Mouse (Mus musculus): ENCODE results near the gene Ptdss2. TPM values are rescaled to one million over a fixed set of nuclear protein-coding genes. Genes with fewer than 3 reads are reported as not detected.

The Ptdss2 gene
- polyA plus RNA-seq, 1 experiment from 2014 or later: 60.3 TPM

DNA sequence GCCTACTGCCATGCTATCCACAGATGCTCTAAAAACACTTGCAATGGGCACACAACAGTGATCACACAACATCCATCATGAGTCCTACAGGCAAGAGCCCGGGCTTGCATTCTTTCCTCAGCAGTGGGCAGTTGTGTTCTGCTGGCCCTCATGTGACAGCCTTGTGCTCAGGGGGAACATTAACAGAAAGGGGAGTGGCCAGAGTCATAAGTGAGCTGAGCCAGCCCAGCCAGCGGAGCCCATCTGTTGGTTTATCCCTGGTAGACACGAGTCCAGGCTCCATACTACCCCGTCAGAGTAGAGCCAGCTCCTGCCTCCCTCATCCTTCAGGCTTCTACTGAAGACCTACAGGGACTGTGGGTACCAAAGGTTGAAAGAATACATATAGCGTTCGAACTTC, 28.2 kb upstream of the Ptdss2 start:
- ATAC-seq (ENCODE audit: low read depth): no peak

GRCm38 (mm10) chr7:141094487-141095205, 27.5 kb upstream of the Ptdss2 start:
- WGBS: 62% methylated on average over 15 of the region's 15 CpGs
- Histone ChIP-seq H3K4me1 (replicated peaks; ENCODE audit: control insufficient read depth, insufficient read depth, low read length) (peaks cover 14% of the 10 kb centered on the region), H3K9me3 (ENCODE audit: control insufficient read depth, low read length) (no peaks in the 10 kb centered on the region), H3K4me2 (ENCODE audit: low read depth, low read length) (no peak overlapping the region), H3K36me3 (ENCODE audit: control insufficient read depth, insufficient read depth, low read length) (no peaks in the 10 kb centered on the region), H3K4me3 (ENCODE audit: low read length) (no peak overlapping the region), H3K27me3 (ENCODE audit: control insufficient read depth, insufficient read depth, low read depth, low read length) (no peaks in the 10 kb centered on the region; the same call in none of the 2 replicates), H3K27ac (ENCODE audit: low read length) (no peak overlapping the region), H3K9ac (ENCODE audit: low read length) (no peak overlapping the region)
- no peak for ATAC-seq (ENCODE audit: low read depth)

More for the DNA sequence above, 28.2 kb upstream of the Ptdss2 start:
- Histone ChIP-seq H3K27ac (ENCODE audit: low read length) (no peak overlapping the region), H3K4me1 (replicated peaks; ENCODE audit: control insufficient read depth, insufficient read depth, low read length) (peaks cover 12% of the 10 kb centered on the region), H3K4me2 (ENCODE audit: low read depth, low read length) (no peak overlapping the region), H3K9ac (ENCODE audit: low read length) (no peak overlapping the region), H3K4me3 (ENCODE audit: low read length) (no peak overlapping the region), H3K36me3 (ENCODE audit: control insufficient read depth, insufficient read depth, low read length) (no peaks in the 10 kb centered on the region), H3K9me3 (ENCODE audit: control insufficient read depth, low read length) (no peaks in the 10 kb centered on the region), H3K27me3 (ENCODE audit: control insufficient read depth, insufficient read depth, low read depth, low read length) (peaks cover 5% of the 10 kb centered on the region)
- WGBS: 76% methylated on average over 6 of the region's 6 CpGs

GRCm38 (mm10) chr7:141096021-141096420, 26.2 kb upstream of the Ptdss2 start:
- Histone ChIP-seq H3K36me3 (ENCODE audit: control insufficient read depth, insufficient read depth, low read length) (no peaks in the 10 kb centered on the region), H3K27me3 (ENCODE audit: control insufficient read depth, insufficient read depth, low read depth, low read length) (peaks cover 3% of the 10 kb centered on the region), H3K9me3 (ENCODE audit: control insufficient read depth, low read length) (no peaks in the 10 kb centered on the region), H3K4me2 (ENCODE audit: low read depth, low read length) (peak overlapping the region; percentile 42), H3K4me1 (replicated peaks; ENCODE audit: control insufficient read depth, insufficient read depth, low read length) (peaks cover 19% of the 10 kb centered on the region), H3K4me3 (ENCODE audit: low read length) (peak overlapping the region; percentile 23), H3K9ac (ENCODE audit: low read length) (peak overlapping the region; percentile 49), H3K27ac (ENCODE audit: low read length) (peak overlapping the region; percentile 65)
- 69% methylated on average over 6 of the region's 6 CpGs for WGBS
- ATAC-seq (ENCODE audit: low read depth): no peak

DNA sequence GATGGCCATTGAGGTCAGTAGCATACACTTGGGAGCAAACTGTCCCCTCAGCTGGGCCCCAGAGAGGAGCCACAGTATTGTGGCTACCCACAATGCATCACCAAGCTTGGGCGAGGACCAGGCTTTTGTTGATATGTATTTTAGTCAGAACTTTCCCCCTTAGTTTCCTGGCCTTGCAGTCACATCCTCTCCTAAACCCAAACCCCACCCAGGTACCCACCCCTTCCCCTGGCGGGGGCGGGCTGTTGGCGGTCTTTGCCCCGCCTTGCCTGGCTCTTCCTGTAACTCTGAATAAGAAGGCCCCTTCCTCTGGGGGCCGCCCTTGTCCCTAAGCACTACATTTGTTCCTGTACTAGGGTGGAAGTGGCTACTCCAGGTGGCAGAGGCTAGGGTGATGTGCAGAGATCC, 25.5 kb upstream of the Ptdss2 start:
- ATAC-seq (ENCODE audit: low read depth): peak; percentile 53
- Histone ChIP-seq H3K4me3 (ENCODE audit: low read length) (peak overlapping the region; percentile 23), H3K4me2 (ENCODE audit: low read depth, low read length) (peak overlapping the region; percentile 42), H3K27ac (ENCODE audit: low read length) (peak overlapping the region; percentile 65), H3K4me1 (replicated peaks; ENCODE audit: control insufficient read depth, insufficient read depth, low read length) (peaks cover 19% of the 10 kb centered on the region), H3K9me3 (ENCODE audit: control insufficient read depth, low read length) (no peaks in the 10 kb centered on the region), H3K9ac (ENCODE audit: low read length) (peak overlapping the region; percentile 49), H3K36me3 (ENCODE audit: control insufficient read depth, insufficient read depth, low read length) (no peaks in the 10 kb centered on the region), H3K27me3 (ENCODE audit: control insufficient read depth, insufficient read depth, low read depth, low read length) (peaks cover 3% of the 10 kb centered on the region)
- 47% methylated on average over 6 of the region's 6 CpGs for WGBS

DNA sequence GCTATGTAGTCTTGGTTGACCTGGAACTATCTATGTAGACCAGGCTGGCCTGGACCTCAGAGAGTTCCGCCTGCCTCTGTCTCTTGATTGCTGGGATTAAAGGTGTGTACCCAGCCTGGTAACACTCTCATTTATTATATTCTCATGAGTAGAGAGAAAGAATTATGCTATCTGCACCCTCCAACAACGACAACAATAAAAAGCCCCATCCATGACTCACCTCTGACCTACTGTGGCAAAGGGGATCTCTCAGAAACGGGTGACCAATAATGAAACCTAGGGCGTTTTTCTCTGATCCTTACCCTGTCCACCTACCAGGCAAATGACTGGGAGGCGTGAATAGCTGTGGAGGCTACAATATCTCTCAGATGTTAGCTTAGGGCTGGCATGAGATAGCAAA, 25.0 kb upstream of the Ptdss2 start:
- Histone ChIP-seq H3K9ac (ENCODE audit: low read length) (no peak overlapping the region), H3K4me2 (ENCODE audit: low read depth, low read length) (no peak overlapping the region), H3K4me1 (replicated peaks; ENCODE audit: control insufficient read depth, insufficient read depth, low read length) (peaks cover 16% of the 10 kb centered on the region), H3K36me3 (ENCODE audit: control insufficient read depth, insufficient read depth, low read length) (no peaks in the 10 kb centered on the region), H3K9me3 (ENCODE audit: control insufficient read depth, low read length) (no peaks in the 10 kb centered on the region), H3K27ac (ENCODE audit: low read length) (peak overlapping the region; percentile 37; the same call in 1 of the 2 replicates), H3K4me3 (ENCODE audit: low read length) (no peak overlapping the region), H3K27me3 (ENCODE audit: control insufficient read depth, insufficient read depth, low read depth, low read length) (peaks cover 3% of the 10 kb centered on the region)
- no peak for ATAC-seq (ENCODE audit: low read depth)
- WGBS: 79% methylated on average over 5 of the region's 5 CpGs

DNA sequence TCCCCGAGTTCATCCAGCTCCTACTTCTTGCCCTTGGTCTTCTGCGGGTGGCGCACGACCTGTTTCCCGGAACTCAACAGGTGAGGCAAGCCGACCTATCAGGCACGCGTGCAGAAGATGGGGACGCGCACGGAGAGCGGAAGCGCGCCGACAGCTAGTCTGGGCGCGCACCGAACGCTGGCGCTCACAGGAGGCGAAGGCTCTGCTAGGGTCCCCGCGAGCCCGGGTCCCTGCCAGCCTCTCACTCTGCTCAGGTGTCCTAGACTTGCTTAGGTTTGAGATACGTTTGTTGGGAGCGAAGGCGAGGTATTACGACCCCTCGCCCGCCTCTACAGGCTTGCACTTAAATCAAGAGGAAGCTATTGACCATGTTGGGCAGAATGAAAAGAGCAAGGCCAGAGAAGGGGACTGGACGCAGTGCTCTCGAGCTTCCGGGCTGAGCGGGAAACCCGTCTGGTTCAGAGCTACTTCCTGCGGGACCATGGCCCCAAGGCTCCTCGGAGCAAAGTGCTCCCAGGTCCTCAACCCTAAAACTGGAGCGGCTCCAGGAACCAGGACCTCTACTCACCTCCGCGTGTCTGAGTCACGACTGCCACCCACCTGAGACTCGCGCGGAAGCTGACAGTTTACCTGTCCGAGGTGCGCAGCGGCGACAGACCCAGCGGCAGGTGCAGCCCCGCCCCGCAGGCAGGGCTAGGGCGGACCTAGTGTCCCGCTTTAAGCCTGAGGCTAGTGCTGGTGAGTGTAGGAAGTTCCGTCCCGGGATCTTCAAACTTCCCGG, 22.1 kb upstream of the Ptdss2 start, which contains the start of gene Sigirr:
Gene Sigirr, minus strand, starts transcription at position 662 of the 781 bp plus-strand sequence.
- 1% methylated on average over 56 of the region's 56 CpGs for WGBS
- Histone ChIP-seq H3K36me3 (ENCODE audit: control insufficient read depth, insufficient read depth, low read length) (no peaks in the 10 kb centered on the region), H3K9ac (ENCODE audit: low read length) (peak within 1 kb of the TSS; percentile 65), H3K4me2 (ENCODE audit: low read depth, low read length) (peak within 1 kb of the TSS; percentile 85), H3K9me3 (ENCODE audit: control insufficient read depth, low read length) (no peaks in the 10 kb centered on the region), H3K27me3 (ENCODE audit: control insufficient read depth, insufficient read depth, low read depth, low read length) (peaks cover 3% of the 10 kb centered on the region; the same call in 1 of the 2 replicates), H3K4me3 (ENCODE audit: low read length) (peak within 1 kb of the TSS; percentile 54), H3K4me1 (replicated peaks; ENCODE audit: control insufficient read depth, insufficient read depth, low read length) (peaks cover 11% of the 10 kb centered on the region), H3K27ac (ENCODE audit: low read length) (peak within 1 kb of the TSS; percentile 81)
- ATAC-seq (ENCODE audit: low read depth): peak; percentile 72

- no peak overlapping the region for H3K27ac ChIP-seq (ENCODE audit: low read length)
- no peaks in the 10 kb centered on the region for H3K36me3 ChIP-seq (ENCODE audit: control insufficient read depth, insufficient read depth, low read length)
- H3K9ac ChIP-seq (ENCODE audit: low read length): no peak overlapping the region
- H3K4me2 ChIP-seq (ENCODE audit: low read depth, low read length): no peak overlapping the region
- no peak for ATAC-seq (ENCODE audit: low read depth)
- H3K4me1 ChIP-seq (replicated peaks; ENCODE audit: control insufficient read depth, insufficient read depth, low read length): peaks cover 7% of the 10 kb centered on the region; the same call in 1 of the 2 replicates
- no peaks in the 10 kb centered on the region for H3K9me3 ChIP-seq (ENCODE audit: control insufficient read depth, low read length)
- H3K4me3 ChIP-seq (ENCODE audit: low read length): no peak overlapping the region
- WGBS: 62% methylated on average over 3 of the region's 3 CpGs
- H3K27me3 ChIP-seq (ENCODE audit: control insufficient read depth, insufficient read depth, low read depth, low read length): peaks cover 3% of the 10 kb centered on the region; the same call in 1 of the 2 replicates
These were observed 19.0 kb upstream of the Ptdss2 start for GRCm38 (mm10) chr7:141103161-141103560.

DNA sequence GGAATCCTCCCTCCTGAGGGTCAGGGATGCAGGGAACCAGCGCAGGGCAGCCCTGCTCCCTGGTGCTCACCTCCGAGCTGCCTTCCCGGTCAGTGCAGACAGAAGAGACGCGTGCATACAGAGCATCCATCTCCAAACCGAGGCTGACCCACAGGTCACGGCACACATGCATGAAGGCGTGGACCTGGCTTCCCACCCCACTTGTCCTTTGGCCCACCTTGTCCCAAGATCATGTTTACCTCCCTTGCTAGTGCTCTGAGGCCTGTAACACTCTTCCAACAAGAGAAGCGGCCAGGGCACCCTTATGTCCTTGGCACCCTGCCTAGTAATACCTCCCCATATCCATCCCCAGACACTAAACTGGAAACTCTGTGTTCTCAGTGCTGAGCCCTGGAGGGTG, 6.3 kb upstream of the Ptdss2 start:
- ATAC-seq (ENCODE audit: low read depth): no peak
- Histone ChIP-seq H3K27ac (ENCODE audit: low read length) (no peak overlapping the region), H3K36me3 (ENCODE audit: control insufficient read depth, insufficient read depth, low read length) (no peaks in the 10 kb centered on the region), H3K4me3 (ENCODE audit: low read length) (no peak overlapping the region), H3K9me3 (ENCODE audit: control insufficient read depth, low read length) (no peaks in the 10 kb centered on the region), H3K4me1 (replicated peaks; ENCODE audit: control insufficient read depth, insufficient read depth, low read length) (no peaks in the 10 kb centered on the region), H3K27me3 (ENCODE audit: control insufficient read depth, insufficient read depth, low read depth, low read length) (no peaks in the 10 kb centered on the region), H3K9ac (ENCODE audit: low read length) (no peak overlapping the region), H3K4me2 (ENCODE audit: low read depth, low read length) (no peak overlapping the region)
- WGBS: 77% methylated on average over 9 of the region's 9 CpGs

DNA sequence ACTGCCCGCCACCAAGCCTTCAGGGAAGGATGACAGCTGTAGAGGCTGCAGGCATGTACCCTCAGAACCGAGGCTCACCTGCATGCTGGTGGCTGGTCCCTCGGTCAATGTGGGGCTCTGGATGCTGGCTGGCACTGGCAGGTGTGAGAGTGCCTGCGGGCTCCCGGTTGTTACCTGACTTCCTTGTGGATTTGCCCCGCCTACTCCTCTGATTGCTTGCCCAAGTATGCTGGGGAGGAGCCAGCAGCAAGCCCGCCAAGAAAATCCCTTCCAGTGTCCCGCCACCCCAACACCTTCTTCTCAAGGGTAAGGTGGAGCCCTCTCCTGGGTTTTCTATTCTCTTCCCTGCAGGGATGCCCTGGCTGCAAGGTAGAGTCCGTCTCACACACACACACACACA, 4.5 kb upstream of the Ptdss2 start, which contains the start of gene Ano9:
Gene Ano9, minus strand, starts transcription at position 171 of the 400 bp plus-strand sequence.
- no peak within 1 kb of the TSS for H3K27ac ChIP-seq (ENCODE audit: low read length)
- H3K36me3 ChIP-seq (ENCODE audit: control insufficient read depth, insufficient read depth, low read length): no peaks in the 10 kb centered on the region
- no peaks in the 10 kb centered on the region for H3K9me3 ChIP-seq (ENCODE audit: control insufficient read depth, low read length)
- H3K27me3 ChIP-seq (ENCODE audit: control insufficient read depth, insufficient read depth, low read depth, low read length): no peaks in the 10 kb centered on the region
- peak within 1 kb of the TSS; percentile 38 for H3K4me3 ChIP-seq (ENCODE audit: low read length)
- peaks cover 4% of the 10 kb centered on the region for H3K4me1 ChIP-seq (replicated peaks; ENCODE audit: control insufficient read depth, insufficient read depth, low read length)
- peak within 1 kb of the TSS; percentile 59 for H3K9ac ChIP-seq (ENCODE audit: low read length)
- WGBS: 8% methylated on average over 8 of the region's 9 CpGs
- peak within 1 kb of the TSS; percentile 56 for H3K4me2 ChIP-seq (ENCODE audit: low read depth, low read length)
- ATAC-seq (ENCODE audit: low read depth): peak; percentile 56
